Mouse (Mus musculus): Measurements from ENCODE around the gene Traf5.

GRCm38 (mm10) chr1:191981426-191982102 lies 110.8 kb downstream of the Traf5 start:
- TF ChIP-seq CTCF (conservative IDR thresholded peaks at IDR 0.05; ENCODE audit: low read length) (no peak), NANOG (IDR thresholded peaks at IDR 0.05; ENCODE audit: borderline replicate concordance, low read length) (no peak), POU5F1 (IDR thresholded peaks at IDR 0.05; ENCODE audit: borderline replicate concordance, low read length) (no peak)
